Mouse (Mus musculus): ENCODE data around the gene Ccdc33. TPM values are rescaled to one million over a fixed set of nuclear protein-coding genes. Genes with fewer than 3 reads are reported as not detected.

Gene Ccdc33
- 0.81 and 0.91 TPM in 2 replicates for polyA plus RNA-seq (2015; fragmentation: Nextera tagmentation; extraction: Ambion mirVana)

DNA sequence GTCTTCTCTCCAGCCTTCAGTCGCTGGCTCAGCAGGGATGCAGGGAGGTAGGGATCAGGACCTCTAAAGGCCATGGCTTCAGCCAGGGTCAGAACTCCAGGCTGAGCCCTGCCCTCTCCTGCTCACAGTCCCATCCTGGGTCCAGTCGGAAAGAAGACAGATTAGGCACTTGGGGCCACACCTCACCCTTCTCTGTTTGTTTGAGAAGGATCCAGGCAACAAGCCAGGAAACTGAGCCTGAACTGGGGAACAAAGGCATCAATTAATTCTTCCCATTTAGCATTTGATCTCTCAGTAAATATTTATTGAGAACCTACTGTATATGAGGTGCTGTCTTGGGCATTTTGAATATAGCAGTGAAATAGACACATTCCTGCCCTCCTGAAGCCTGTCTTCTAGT, at the start of gene Ccdc33:
Ccdc33 (minus strand) TSS at position 153 of the 400 bp plus-strand sequence.
- Histone ChIP-seq H3K4me3 (no peak within 1 kb of the TSS), H3K27me3 (peaks cover 64% of the 10 kb centered on the region), H3K4me1 (replicated peaks) (peaks cover 35% of the 10 kb centered on the region), H3K4me2 (no peak within 1 kb of the TSS), H3K27ac (no peak within 1 kb of the TSS), H3K9me3 (no peaks in the 10 kb centered on the region), H3K36me3 (no peaks in the 10 kb centered on the region), H3K9ac (no peak within 1 kb of the TSS)
- WGBS, result 41% methylated on average over 2 of the region's 2 CpGs
- no peak for ATAC-seq (ENCODE audit: low FRiP score)

DNA sequence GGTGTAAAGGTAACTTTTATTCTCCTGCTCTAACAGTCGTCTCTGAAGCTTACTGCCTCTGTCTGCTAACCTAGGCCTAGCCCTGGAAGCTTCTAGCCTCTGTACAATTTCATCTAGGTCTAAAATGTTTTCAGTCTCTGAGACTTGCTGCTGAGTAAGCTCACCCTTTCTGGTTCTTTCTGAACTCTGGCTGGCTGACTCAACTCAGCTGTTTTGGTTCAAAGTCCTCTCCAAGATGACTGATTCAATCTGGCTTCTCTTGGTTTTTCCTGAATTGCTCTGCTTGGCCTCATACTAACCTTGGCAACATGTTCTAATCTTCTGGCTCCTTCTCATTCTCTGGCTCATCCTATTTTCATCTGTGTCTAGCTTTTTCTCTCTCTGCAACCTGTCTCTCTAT, 47.2 kb upstream of the Ccdc33 start:
- Histone ChIP-seq H3K27ac (no peak overlapping the region), H3K36me3 (no peaks in the 10 kb centered on the region), H3K27me3 (peaks cover 1% of the 10 kb centered on the region; the same call in 1 of the 2 replicates), H3K4me3 (no peak overlapping the region), H3K9ac (no peak overlapping the region), H3K4me2 (no peak overlapping the region), H3K4me1 (replicated peaks) (peaks cover 8% of the 10 kb centered on the region), H3K9me3 (peaks cover 5% of the 10 kb centered on the region; the same call in 1 of the 2 replicates)
- ATAC-seq (ENCODE audit: low FRiP score), result no peak
- WGBS, result 83% methylated on average over 1 of the region's 1 CpGs

DNA sequence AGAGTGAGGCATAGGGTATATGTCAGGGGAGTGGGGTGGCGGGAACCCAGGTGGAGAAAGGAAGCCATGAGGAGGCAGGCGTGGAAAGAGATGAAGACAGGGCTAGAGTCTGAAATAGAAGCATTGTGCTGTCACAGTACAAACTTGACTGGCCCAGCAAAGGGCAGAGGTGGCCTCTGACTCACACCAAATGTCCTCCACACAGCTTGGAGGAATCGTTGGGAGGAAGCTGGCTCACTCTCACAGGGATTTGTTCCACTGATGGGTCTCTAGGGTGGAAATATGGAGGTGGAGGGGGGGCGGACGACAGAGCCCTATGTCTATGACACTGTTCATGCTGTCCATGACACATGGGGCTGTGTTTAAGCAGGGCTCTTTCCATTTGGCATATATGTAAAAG, 44.5 kb upstream of the Ccdc33 start:
- Histone ChIP-seq H3K27ac (no peak overlapping the region), H3K36me3 (no peaks in the 10 kb centered on the region), H3K27me3 (peaks cover 3% of the 10 kb centered on the region; the same call in 1 of the 2 replicates), H3K9me3 (peaks cover 5% of the 10 kb centered on the region; the same call in 1 of the 2 replicates), H3K4me2 (no peak overlapping the region), H3K9ac (no peak overlapping the region), H3K4me3 (no peak overlapping the region), H3K4me1 (replicated peaks) (0 out of 2 replicates have a peak, but pooled peaks cover 10% of the 10 kb centered on the region)
- ATAC-seq (ENCODE audit: low FRiP score), result no peak
- 76% methylated on average over 5 of the region's 5 CpGs for WGBS

DNA sequence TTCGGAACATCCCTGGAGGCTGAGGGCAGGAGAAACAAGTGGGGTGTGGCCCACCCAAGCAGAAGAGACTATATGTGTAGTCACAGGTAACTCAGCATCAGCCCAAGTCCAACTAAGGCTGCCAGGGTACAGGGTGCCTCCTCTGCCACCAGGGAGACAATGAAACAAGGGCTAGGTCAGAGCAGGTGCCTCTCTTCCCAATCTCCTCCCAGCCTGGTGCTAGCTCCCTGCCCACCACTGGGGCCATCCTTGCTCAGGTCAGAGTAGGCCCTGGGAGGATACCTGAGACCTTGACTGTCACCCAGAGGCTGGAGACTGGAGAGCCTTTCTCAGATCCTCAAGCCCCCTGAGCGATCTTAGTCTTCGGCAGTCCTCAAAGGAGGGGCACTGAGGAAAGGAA, 43.5 kb upstream of the Ccdc33 start:
- H3K4me1 ChIP-seq (replicated peaks), result peaks cover 17% of the 10 kb centered on the region; the same call in 1 of the 2 replicates
- no peak for ATAC-seq (ENCODE audit: low FRiP score)
- peaks cover 6% of the 10 kb centered on the region; the same call in 1 of the 2 replicates for H3K27me3 ChIP-seq
- no peak overlapping the region for H3K4me2 ChIP-seq
- no peaks in the 10 kb centered on the region for H3K36me3 ChIP-seq
- H3K9ac ChIP-seq, result no peak overlapping the region
- H3K27ac ChIP-seq, result no peak overlapping the region
- H3K4me3 ChIP-seq, result no peak overlapping the region
- H3K9me3 ChIP-seq, result peaks cover 5% of the 10 kb centered on the region; the same call in 1 of the 2 replicates
- 84% methylated on average over 3 of the region's 3 CpGs for WGBS

DNA sequence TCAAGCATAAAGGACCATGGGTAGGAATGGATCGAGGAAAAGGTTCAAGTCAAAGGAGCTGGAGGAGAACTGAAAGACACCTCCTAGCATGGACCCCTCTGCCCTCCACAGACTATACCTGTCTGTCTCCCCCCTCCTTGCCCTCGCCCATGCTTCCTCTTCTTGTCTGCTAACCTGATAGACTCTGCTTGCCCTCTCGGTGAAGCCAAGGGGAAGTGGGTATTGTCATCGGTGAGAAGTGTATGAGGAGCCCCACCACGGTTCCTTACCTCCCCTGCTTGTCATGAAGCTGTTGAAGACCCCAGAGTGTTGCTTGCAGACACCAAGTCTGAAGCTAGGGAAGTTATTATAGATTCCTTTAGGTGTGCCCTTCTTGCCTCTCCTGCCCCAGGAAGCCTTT, 41.7 kb upstream of the Ccdc33 start:
- Histone ChIP-seq H3K4me3 (no peak overlapping the region), H3K9me3 (no peaks in the 10 kb centered on the region), H3K27ac (no peak overlapping the region), H3K4me2 (no peak overlapping the region), H3K9ac (no peak overlapping the region), H3K27me3 (peaks cover 6% of the 10 kb centered on the region; the same call in 1 of the 2 replicates), H3K4me1 (replicated peaks) (peaks cover 25% of the 10 kb centered on the region), H3K36me3 (no peaks in the 10 kb centered on the region)
- ATAC-seq (ENCODE audit: low FRiP score), result no peak
- 83% methylated on average over 5 of the region's 5 CpGs for WGBS

DNA sequence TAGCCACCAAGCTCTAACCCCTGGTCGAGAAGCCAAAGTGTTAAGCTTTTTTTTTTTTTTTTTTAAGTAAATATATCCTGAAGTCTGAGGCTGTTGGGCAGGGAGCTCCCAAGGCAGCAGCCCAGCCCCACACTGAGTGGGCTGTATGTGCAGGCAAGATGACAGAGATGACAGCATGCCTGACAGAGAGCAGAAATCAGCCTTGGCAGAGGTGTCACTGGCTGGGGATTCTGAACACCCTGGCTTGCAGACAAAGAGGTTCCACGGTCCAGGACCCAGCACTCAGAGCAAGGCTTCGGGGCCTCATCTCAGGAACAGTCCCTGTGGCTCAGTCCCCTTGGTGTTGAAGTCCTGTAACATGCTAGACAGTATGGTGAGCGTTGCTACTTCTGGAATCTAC, 41.2 kb upstream of the Ccdc33 start:
- no peaks in the 10 kb centered on the region for H3K36me3 ChIP-seq
- 69% methylated on average over 4 of the region's 4 CpGs for WGBS
- no peak overlapping the region for H3K4me2 ChIP-seq
- H3K27ac ChIP-seq, result no peak overlapping the region
- no peak for ATAC-seq (ENCODE audit: low FRiP score)
- peaks cover 6% of the 10 kb centered on the region; the same call in 1 of the 2 replicates for H3K27me3 ChIP-seq
- H3K9me3 ChIP-seq, result no peaks in the 10 kb centered on the region
- H3K9ac ChIP-seq, result no peak overlapping the region
- no peak overlapping the region for H3K4me3 ChIP-seq
- peaks cover 30% of the 10 kb centered on the region for H3K4me1 ChIP-seq (replicated peaks)

DNA sequence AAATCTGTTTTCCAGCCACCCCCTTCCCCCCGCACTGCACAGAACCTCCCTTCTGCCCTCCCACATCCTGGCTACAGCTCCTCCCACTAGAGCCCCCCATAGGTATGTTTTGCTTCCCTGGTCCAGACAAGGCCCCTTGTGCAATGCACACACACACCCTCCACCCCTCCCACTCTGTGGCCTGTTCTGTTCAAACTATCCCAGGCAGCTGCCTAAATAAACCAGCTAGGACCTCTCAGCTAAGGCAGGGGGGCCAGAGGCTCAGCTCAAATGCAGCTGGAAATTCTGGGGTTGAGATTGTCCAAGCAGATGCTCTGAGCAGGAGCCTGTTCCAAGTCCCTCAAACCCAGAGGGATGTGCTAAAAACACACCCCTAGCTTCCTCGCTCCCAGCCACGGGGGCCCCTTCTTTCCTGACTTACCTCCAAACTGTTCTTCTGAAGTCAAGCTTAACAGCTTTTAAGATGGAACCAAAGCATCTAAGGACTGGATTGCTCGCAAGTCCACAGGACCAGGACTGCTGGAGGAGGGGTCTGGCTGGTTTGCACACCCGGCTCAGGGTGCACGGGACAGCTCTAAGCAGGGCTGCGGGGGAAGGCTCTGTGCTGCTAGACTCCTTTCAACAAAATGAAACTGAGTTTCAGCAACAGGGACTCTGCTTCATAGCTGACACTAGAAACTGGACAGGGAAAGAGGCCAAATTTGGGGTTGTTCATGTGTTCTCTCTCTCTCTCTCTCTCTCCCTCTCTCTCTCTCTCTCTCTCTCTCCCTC, 40.1 kb upstream of the Ccdc33 start:
- Histone ChIP-seq H3K36me3 (no peaks in the 10 kb centered on the region), H3K9me3 (no peaks in the 10 kb centered on the region), H3K4me1 (replicated peaks) (peaks cover 32% of the 10 kb centered on the region), H3K4me2 (no peak overlapping the region), H3K27ac (peak overlapping the region; percentile 52; the same call in 1 of the 2 replicates), H3K9ac (no peak overlapping the region), H3K27me3 (peaks cover 10% of the 10 kb centered on the region; the same call in 1 of the 2 replicates), H3K4me3 (no peak overlapping the region)
- WGBS, result 60% methylated on average over 7 of the region's 7 CpGs
- no peak for ATAC-seq (ENCODE audit: low FRiP score)

DNA sequence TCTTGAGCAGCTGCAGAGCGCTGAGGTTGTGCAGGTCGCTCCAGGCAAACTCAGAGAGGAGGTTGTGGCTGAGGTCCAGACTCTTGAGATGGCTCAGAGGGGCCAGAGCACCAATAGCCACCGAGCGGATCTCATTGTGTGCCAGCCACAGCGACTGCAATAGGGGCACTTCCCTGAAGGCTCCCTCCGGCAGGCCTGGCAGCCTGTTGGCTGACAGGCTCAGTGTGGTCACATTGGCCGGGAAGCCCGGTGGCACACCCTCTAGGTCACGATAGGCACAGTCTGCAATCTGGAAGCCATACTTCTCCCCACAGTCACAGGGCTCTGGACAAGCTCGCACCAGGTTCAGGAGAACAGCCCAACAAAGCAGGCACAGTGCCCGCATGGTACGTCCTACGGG, 39.2 kb upstream of the Ccdc33 start:
- H3K9ac ChIP-seq, result no peak overlapping the region
- peaks cover 38% of the 10 kb centered on the region for H3K4me1 ChIP-seq (replicated peaks)
- peak overlapping the region; percentile 52 for H3K27ac ChIP-seq
- no peak overlapping the region for H3K4me3 ChIP-seq
- no peak overlapping the region for H3K4me2 ChIP-seq
- peaks cover 10% of the 10 kb centered on the region; the same call in 1 of the 2 replicates for H3K27me3 ChIP-seq
- 81% methylated on average over 13 of the region's 13 CpGs for WGBS
- H3K9me3 ChIP-seq, result no peaks in the 10 kb centered on the region
- no peaks in the 10 kb centered on the region for H3K36me3 ChIP-seq
- no peak for ATAC-seq (ENCODE audit: low FRiP score)

DNA sequence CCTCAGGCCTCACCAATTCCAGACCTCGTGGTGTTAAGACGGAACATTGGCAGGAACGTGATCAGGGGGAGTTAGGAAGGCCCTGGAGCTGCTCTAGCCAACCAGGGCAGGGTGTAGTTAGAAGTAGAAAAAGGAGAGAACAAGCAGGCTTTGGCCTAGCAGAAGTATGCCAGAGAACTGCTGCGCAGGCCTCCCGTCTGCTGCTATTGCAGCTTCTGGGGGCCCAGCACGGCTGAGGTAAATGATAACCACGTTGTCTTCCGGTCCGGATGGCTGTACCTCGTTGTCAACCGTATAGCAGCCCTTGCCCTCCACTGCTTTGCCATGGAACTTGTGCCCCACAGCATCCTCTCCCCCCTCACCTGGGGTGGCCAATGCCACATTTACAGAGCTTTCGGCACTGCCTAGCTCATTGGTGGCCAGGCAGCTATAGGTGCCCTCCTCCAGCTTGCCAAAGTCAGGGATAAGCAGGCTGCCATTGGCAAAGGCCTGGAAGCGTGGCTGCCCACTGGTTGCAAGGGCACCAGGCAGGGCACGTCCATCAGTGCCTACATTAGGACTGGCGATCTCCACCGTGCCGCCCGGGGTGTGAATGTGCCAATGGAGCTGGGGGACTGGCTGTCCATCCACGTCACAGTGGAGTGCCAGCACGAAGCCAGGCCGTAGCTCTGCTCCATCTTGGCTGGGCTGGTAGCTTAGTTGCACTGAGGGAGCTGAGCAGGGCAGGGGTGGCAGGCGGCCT, 38.4 kb upstream of the Ccdc33 start:
- Histone ChIP-seq H3K27ac (no peak overlapping the region), H3K27me3 (peaks cover 13% of the 10 kb centered on the region; the same call in 1 of the 2 replicates), H3K36me3 (no peaks in the 10 kb centered on the region), H3K4me3 (no peak overlapping the region), H3K9ac (no peak overlapping the region), H3K4me2 (no peak overlapping the region), H3K4me1 (replicated peaks) (peaks cover 38% of the 10 kb centered on the region), H3K9me3 (no peaks in the 10 kb centered on the region)
- no peak for ATAC-seq (ENCODE audit: low FRiP score)
- WGBS, result 90% methylated on average over 22 of the region's 22 CpGs

DNA sequence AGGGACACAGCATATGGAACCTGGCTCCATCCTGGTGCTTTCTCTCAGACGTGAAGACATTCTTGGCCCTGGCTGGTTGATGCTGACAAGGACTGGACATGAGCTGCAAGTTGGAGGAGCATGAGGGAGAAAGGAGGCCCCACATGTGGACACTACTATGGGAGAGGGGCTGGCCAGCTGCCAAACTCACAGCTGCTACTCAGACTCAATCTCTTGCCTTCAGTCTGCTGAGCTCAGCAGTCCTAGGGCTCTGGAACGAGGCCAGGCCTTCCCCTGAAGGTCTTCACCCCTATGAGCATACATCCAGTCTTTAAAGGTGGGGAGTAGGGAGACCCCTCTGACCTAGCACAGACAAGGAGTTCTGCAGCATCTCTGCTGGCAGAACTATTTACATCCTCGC, 36.7 kb upstream of the Ccdc33 start:
- 50% methylated on average over 3 of the region's 3 CpGs for WGBS
- no peak for ATAC-seq (ENCODE audit: low FRiP score)
- Histone ChIP-seq H3K4me3 (no peak overlapping the region), H3K4me1 (replicated peaks) (peaks cover 38% of the 10 kb centered on the region), H3K36me3 (no peaks in the 10 kb centered on the region), H3K27ac (peak overlapping the region; percentile 30), H3K9me3 (no peaks in the 10 kb centered on the region), H3K4me2 (no peak overlapping the region), H3K27me3 (peaks cover 11% of the 10 kb centered on the region; the same call in 1 of the 2 replicates), H3K9ac (no peak overlapping the region)

DNA sequence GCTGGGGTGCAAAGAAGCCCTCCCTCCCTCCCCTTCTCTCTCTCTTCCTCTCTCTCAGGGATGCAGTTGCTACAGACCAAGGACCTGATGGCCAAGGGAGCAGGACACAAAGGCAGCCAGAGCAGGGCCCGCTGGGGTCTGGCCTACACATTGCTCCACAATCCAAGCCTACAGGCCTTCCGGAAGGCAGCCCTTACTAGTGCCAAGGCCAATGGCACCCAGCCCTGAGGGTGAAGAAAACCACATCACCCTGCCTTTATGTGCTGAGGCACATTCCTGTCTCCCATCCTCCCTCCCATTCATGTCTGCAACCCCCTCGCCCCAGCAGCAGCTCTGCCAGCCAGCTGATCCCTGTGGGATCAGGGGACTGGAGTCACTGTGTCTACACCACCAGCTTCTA, 34.5 kb upstream of the Ccdc33 start:
- Histone ChIP-seq H3K4me3 (no peak overlapping the region), H3K4me2 (no peak overlapping the region), H3K9ac (peak overlapping the region; percentile 8; the same call in 1 of the 2 replicates), H3K27ac (no peak overlapping the region), H3K36me3 (no peaks in the 10 kb centered on the region), H3K4me1 (replicated peaks) (peaks cover 28% of the 10 kb centered on the region), H3K9me3 (no peaks in the 10 kb centered on the region), H3K27me3 (peaks cover 10% of the 10 kb centered on the region; the same call in 1 of the 2 replicates)
- WGBS, result 78% methylated on average over 2 of the region's 3 CpGs
- no peak for ATAC-seq (ENCODE audit: low FRiP score)

DNA sequence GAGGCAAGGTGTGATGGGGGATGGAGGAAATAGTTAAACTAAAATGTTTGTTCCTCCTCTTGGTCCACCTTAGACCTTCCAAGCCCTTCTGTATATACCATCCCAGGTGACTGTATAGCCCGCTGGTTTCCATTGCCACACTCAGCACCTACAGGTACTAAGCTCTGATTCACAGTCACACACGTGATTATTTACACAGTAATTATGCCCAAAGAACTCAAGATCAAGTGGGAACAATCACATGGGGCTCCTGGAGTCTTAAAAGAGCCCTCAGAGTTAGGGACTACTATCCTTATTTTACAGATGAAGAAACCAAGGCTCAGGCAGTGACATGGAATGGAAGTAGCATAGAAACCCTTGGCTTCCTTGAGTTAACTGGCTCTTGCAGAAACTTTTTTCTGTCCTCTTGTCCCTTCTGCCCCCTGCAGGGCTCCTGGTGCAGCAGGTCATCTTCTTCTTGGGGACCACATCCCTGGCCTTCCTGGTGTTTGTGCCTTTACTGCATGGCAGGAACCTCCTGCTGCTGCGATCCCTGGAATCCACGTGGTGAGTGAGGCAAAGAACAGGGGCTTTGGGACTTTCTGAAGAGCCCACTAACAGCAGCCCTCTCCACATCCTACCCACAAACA, 32.2 kb upstream of the Ccdc33 start:
- no peak overlapping the region for H3K4me3 ChIP-seq
- H3K9me3 ChIP-seq, result no peaks in the 10 kb centered on the region
- no peak overlapping the region for H3K9ac ChIP-seq
- no peaks in the 10 kb centered on the region for H3K36me3 ChIP-seq
- 76% methylated on average over 4 of the region's 4 CpGs for WGBS
- H3K27ac ChIP-seq, result no peak overlapping the region
- H3K4me2 ChIP-seq, result no peak overlapping the region
- no peak for ATAC-seq (ENCODE audit: low FRiP score)
- peaks cover 7% of the 10 kb centered on the region; the same call in 1 of the 2 replicates for H3K27me3 ChIP-seq
- peaks cover 16% of the 10 kb centered on the region for H3K4me1 ChIP-seq (replicated peaks)
